Mouse (Mus musculus): ENCODE results near the gene Slc27a2. TPM values are rescaled to one million over a fixed set of nuclear protein-coding genes. Genes with fewer than 3 reads are reported as not detected.

Gene Slc27a2
- polyA plus RNA-seq, 1 experiment from 2014 or later: 3.1 TPM

DNA sequence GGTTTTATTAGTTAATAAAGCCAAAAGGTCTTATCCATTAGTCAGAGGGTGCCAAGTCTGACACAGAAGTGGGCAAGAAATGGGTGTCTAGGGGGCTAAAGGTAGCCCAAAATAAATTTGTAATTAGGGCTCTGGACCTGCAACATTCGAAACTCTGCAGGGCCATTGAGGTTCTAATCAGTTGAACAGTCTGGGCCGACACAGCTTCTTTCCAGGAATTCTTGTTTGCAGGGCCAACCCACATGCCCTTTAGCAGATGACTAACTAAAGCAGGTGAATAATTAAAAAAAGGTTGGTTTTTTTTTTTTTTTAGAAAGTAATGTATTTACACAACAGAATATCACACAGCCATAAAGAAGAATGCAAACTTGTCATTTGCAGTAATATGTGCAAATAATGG is 70.2 kb downstream of the Slc27a2 start:
- H3K27me3 ChIP-seq (ENCODE audit: poor library complexity, severe bottlenecking): no peaks in the 10 kb centered on the region
- 91% methylated on average over 2 of the region's 2 CpGs for WGBS
- H3K4me1 ChIP-seq: peaks cover 15% of the 10 kb centered on the region
- peaks cover 3% of the 10 kb centered on the region; the same call in 1 of the 2 replicates for H3K9me3 ChIP-seq
- no peak for DNase-seq (ENCODE audit: extremely low spot score, low spot score)
- H3K27ac ChIP-seq: no peak overlapping the region
- H3K36me3 ChIP-seq (replicated peaks): peaks cover 12% of the 10 kb centered on the region
- H3K4me3 ChIP-seq: no peak overlapping the region

DNA sequence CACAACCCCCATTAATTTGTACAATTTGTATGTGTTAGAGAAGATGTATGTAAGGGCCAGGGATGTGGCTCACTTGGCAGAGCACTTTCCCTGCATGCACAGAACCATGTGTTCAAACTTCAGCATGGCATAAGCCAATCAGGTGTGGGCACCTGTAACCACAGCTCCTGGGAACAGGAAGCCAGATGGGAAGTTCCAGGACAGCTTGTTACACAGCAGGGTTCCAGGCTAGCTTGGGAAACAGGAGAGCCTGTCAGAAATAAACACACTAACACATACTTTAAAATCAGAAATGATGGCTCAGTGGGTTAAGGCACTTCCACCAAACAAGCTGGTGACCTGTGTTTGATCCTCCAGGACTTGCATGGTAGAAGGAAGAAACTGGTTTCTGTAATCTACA is 70.9 kb downstream of the Slc27a2 start:
- Histone ChIP-seq H3K27ac (no peak overlapping the region), H3K36me3 (replicated peaks) (peaks cover 18% of the 10 kb centered on the region), H3K4me1 (peaks cover 15% of the 10 kb centered on the region), H3K4me3 (no peak overlapping the region), H3K27me3 (ENCODE audit: poor library complexity, severe bottlenecking) (no peaks in the 10 kb centered on the region), H3K9me3 (peaks cover 3% of the 10 kb centered on the region; the same call in 1 of the 2 replicates)
- DNase-seq (ENCODE audit: extremely low spot score, low spot score): no peak

DNA sequence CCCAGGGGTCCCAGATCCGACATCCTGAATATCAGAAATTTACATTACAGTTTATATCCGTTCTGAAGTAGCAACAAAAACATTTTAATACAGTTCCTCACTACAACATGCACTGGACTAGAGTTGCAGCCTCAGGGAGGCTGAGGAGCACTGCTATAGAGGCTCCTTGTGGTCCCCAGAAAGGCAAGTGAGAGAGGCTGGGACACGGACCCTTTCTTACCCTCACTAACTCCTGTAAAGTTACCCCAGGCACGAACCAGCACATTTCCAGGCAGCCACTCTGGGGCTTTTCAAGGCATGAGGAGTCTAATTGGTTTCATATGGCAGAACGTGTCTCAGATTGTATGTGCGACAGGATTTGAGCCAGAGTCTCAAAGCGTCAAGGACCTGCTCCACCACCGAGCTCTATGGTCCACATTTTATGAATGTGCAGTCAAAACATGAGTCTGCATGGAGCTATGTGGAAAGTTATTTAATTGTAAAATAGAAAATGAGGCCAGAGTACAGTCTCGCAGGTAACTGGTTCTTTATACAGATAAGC is 76.3 kb downstream of the Slc27a2 start:
- DNase-seq (ENCODE audit: extremely low spot score, low spot score): no peak
- H3K27ac ChIP-seq: no peak overlapping the region
- 81% methylated on average over 9 of the region's 9 CpGs for WGBS
- H3K4me1 ChIP-seq: peaks cover 7% of the 10 kb centered on the region; the same call in 1 of the 2 replicates
- H3K9me3 ChIP-seq: peaks cover 3% of the 10 kb centered on the region; the same call in 1 of the 2 replicates
- H3K4me3 ChIP-seq: no peak overlapping the region
- peaks cover 69% of the 10 kb centered on the region for H3K36me3 ChIP-seq (replicated peaks)
- no peaks in the 10 kb centered on the region for H3K27me3 ChIP-seq (ENCODE audit: poor library complexity, severe bottlenecking)

DNA sequence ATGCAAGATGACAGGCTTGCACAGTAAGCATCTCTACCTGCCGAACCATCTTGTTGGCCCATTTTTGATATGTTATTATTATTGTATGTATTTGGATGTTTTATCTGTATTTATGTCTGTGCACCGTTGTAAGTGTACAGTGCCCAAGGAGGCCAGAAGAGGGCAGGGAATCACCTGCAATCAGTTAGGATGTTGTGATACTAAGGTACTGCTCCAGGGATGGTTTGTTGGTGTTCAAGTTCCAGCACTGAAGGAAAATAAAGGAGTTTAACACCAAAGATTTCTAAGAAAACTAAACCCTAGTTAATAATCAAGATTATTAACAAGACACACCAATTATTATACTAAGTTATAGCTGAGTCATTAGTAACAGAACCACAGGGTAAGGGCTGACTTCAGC is 81.0 kb downstream of the Slc27a2 start:
- no peak overlapping the region for H3K4me3 ChIP-seq
- H3K27me3 ChIP-seq (ENCODE audit: poor library complexity, severe bottlenecking): no peaks in the 10 kb centered on the region
- no peaks in the 10 kb centered on the region for H3K9me3 ChIP-seq
- H3K36me3 ChIP-seq (replicated peaks): peaks cover 87% of the 10 kb centered on the region
- DNase-seq (ENCODE audit: extremely low spot score, low spot score): no peak
- 86% methylated on average over 2 of the region's 2 CpGs for WGBS
- no peaks in the 10 kb centered on the region for H3K4me1 ChIP-seq
- no peak overlapping the region for H3K27ac ChIP-seq

DNA sequence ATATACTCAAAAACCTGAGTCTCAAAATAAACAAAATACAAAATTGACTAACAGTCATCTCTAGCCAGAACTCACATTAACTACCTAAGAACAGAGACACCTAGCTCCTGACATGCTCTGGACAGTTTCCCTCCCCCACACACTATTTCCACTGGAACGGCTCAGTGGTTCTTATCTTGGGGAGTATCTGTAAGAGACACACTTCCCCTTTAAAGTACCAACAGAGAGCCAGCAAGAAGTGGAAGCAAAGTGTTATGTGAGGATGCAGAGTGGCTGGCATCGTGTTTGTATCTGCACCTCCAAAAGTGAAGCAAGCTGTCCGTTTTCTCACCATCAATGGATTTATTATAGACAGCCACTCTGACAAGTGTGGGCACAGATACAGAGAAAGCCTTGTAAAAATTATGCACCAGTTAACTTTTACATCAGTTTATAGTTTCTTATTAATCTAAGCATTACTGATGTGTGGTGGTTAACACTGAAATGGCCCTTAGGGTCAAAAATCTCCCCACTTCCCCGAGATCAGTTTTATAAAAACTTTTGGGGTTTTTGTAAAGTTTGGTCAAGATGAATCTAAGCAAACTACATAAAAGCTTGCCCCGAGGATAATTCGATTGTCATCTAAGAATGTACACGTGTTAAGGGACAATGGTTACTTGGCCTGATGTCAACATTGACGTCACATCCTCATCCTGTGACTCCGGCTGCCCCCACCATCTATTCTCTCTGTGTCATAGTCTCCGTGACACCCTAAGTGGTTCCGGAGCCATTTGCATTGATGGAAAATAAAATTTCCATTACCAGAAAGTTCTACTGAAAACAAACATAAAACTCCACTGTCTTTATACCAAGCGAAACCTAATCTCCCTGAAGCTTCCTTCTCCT is 84.0 kb downstream of the Slc27a2 start:
- 90% methylated on average over 12 of the region's 12 CpGs for WGBS
- H3K27ac ChIP-seq: no peak overlapping the region
- no peaks in the 10 kb centered on the region for H3K27me3 ChIP-seq (ENCODE audit: poor library complexity, severe bottlenecking)
- DNase-seq (ENCODE audit: extremely low spot score, low spot score): no peak
- peaks cover 87% of the 10 kb centered on the region for H3K36me3 ChIP-seq (replicated peaks)
- no peaks in the 10 kb centered on the region for H3K4me1 ChIP-seq
- H3K9me3 ChIP-seq: peaks cover 3% of the 10 kb centered on the region
- H3K4me3 ChIP-seq: no peak overlapping the region

Other genes starting within 250 kb of the Slc27a2 start
- gene Atp8b4, start 51.7 kb upstream of the Slc27a2 start, polyA plus RNA-seq (2016; fragmentation: Nextera tagmentation; extraction: Ambion mirVana): 0.50 and 0.99 TPM in 2 replicates
- gene Hdc, start 66.9 kb downstream of the Slc27a2 start, polyA plus RNA-seq (2016; fragmentation: Nextera tagmentation; extraction: Ambion mirVana): 0.31 and 0.42 TPM in 2 replicates
- gene Gabpb1, start 123.9 kb downstream of the Slc27a2 start, polyA plus RNA-seq (2016; fragmentation: Nextera tagmentation; extraction: Ambion mirVana): 77.4 and 77.7 TPM in 2 replicates
- 40.3 and 44.6 TPM in 2 replicates for gene Usp8, start 154.9 kb downstream of the Slc27a2 start, polyA plus RNA-seq (2016; fragmentation: Nextera tagmentation; extraction: Ambion mirVana)
- 2.4 TPM in 2 replicates for gene Usp50, start 231.1 kb downstream of the Slc27a2 start, polyA plus RNA-seq (2016; fragmentation: Nextera tagmentation; extraction: Ambion mirVana)

All from forebrain, embryonic 10.5 days (tissue).